Mouse (Mus musculus) liver, postnatal 0 days (tissue): ENCODE results near the gene Leo1. TPM values are rescaled to one million over a fixed set of nuclear protein-coding genes. Genes with fewer than 3 reads are reported as not detected.

ENCODE experiments used
- ATAC-seq: fragments of 200-750 bp; cut with Nextera tagmentation; 2 replicates; pipeline ENCODE4 v1.8.0; 2017; ENCODE audit warnings: mild to moderate bottlenecking, moderate library complexity
- DNase-seq: peaks from one replicate; pipeline ENCODE4 v3.0.0-alpha.2; 2016
- H3K27ac ChIP-seq: fragments of 300-500 bp; sonication (generic); 2 replicates; pipeline ENCODE4 v1.5.1; 2014; ENCODE audit warnings: antibody characterized with exemption, moderate library complexity, mild to moderate bottlenecking, low read depth
- H3K27me3 ChIP-seq: fragments of 300-500 bp; sonication (generic); 2 replicates; pipeline ENCODE4 v1.6.1; 2014; ENCODE audit warnings: low read length, control low read depth, mixed read lengths; ENCODE audit not compliant: insufficient read depth
- H3K36me3 ChIP-seq: fragments of 300-500 bp; sonication (generic); replicated peaks from 2 replicates; pipeline ENCODE4 v1.6.1; 2014; ENCODE audit warnings: mild to moderate bottlenecking, control low read depth, low read length, moderate library complexity, mixed read lengths; ENCODE audit not compliant: insufficient read depth
- H3K4me1 ChIP-seq: fragments of 300-500 bp; sonication (generic); 2 replicates; pipeline ENCODE4 v1.6.1; 2014; ENCODE audit warnings: antibody characterized with exemption, mild to moderate bottlenecking, control low read depth; ENCODE audit not compliant: insufficient read depth
- H3K4me2 ChIP-seq: fragments of 300-500 bp; sonication (generic); 2 replicates; pipeline ENCODE4 v1.6.1; 2014; ENCODE audit warnings: low read depth, mild to moderate bottlenecking, low read length, moderate library complexity, mixed read lengths
- H3K4me3 ChIP-seq: fragments of 300-500 bp; sonication (generic); 2 replicates; pipeline ENCODE4 v1.5.1; 2014; ENCODE audit warnings: low read depth, low read length
- H3K9ac ChIP-seq: fragments of 300-500 bp; sonication (generic); replicated peaks from 2 replicates; pipeline ENCODE4 v1.6.1; 2014; ENCODE audit warnings: mild to moderate bottlenecking, moderate library complexity
- H3K9me3 ChIP-seq: fragments of 300-500 bp; sonication (generic); 2 replicates; pipeline ENCODE4 v1.6.1; 2016; ENCODE audit warnings: mild to moderate bottlenecking, control low read depth, low read length, mixed read lengths
- CTCF ChIP-seq: sonication (generic); IDR thresholded peaks from 2 replicates; pipeline ENCODE4 v1.5.1; 2016; ENCODE audit warnings: antibody characterized with exemption, low read depth
- EP300 ChIP-seq: IDR thresholded peaks from 2 replicates; pipeline ENCODE4 v1.6.1; 2016; ENCODE audit warnings: antibody characterized with exemption, low read depth, mild to moderate bottlenecking
- WGBS: fragments of 180-500 bp; shearing (Covaris S2); extraction: QIAGEN DNeasy Blood & Tissue Kit; methylation state at CpG from one replicate; pipeline ENCODE4 v1.1.7; 2014; ENCODE audit not compliant: insufficient replicate concordance; 5-methylcytosine and 5-hydroxymethylcytosine counted together
- polyA plus RNA-seq: library from polyadenylated mRNA; unstranded; fragments of >200 nt; fragmentation: Nextera tagmentation; extraction: Ambion mirVana; gene quantifications from 2 replicates; pipeline ENCODE4 v1.2.1, GENCODE M21; 2015

The Leo1 gene
- polyA plus RNA-seq, 1 experiment from 2014 or later = 11.3 TPM

GRCm38 (mm10) chr9:75424358-75425150, 16.8 kb upstream of the Leo1 start:
- H3K27me3 ChIP-seq = no peaks in the 10 kb centered on the region
- no peak for TF ChIP-seq CTCF
- TF ChIP-seq EP300 = no peak
- no peak overlapping the region for H3K9ac ChIP-seq
- no peak overlapping the region for H3K4me2 ChIP-seq
- no peaks in the 10 kb centered on the region for H3K36me3 ChIP-seq
- H3K4me1 ChIP-seq = no peaks in the 10 kb centered on the region
- no peak overlapping the region for H3K4me3 ChIP-seq
- H3K27ac ChIP-seq = no peak overlapping the region
- no peak for ATAC-seq
- no peaks in the 10 kb centered on the region for H3K9me3 ChIP-seq
- WGBS = 69% methylated on average over 6 of the region's 6 CpGs
- DNase-seq = no peak

- ATAC-seq (peak; percentile 60), DNase-seq (peak; percentile 20)
- Histone ChIP-seq H3K4me3 (no peak overlapping the region), H3K27ac (no peak overlapping the region), H3K9me3 (no peaks in the 10 kb centered on the region), H3K27me3 (no peaks in the 10 kb centered on the region), H3K36me3 (no peaks in the 10 kb centered on the region), H3K4me2 (no peak overlapping the region), H3K9ac (no peak overlapping the region), H3K4me1 (no peaks in the 10 kb centered on the region)
- 70% methylated on average over 7 of the region's 7 CpGs for WGBS
- TF ChIP-seq EP300 (no peak), CTCF (0 out of 2 replicates have a peak, but pooled peaks have one; percentile 15)
Measured at GRCm38 (mm10) chr9:75425796-75426391, 15.4 kb upstream of the Leo1 start.

GRCm38 (mm10) chr9:75427366-75428273, 13.7 kb upstream of the Leo1 start:
- Histone ChIP-seq H3K4me1 (no peaks in the 10 kb centered on the region), H3K27me3 (no peaks in the 10 kb centered on the region), H3K4me3 (no peak overlapping the region), H3K36me3 (no peaks in the 10 kb centered on the region), H3K4me2 (no peak overlapping the region), H3K9ac (no peak overlapping the region), H3K27ac (no peak overlapping the region), H3K9me3 (no peaks in the 10 kb centered on the region)
- WGBS = 73% methylated on average over 9 of the region's 9 CpGs
- DNase-seq (no peak), ATAC-seq (no peak)
- TF ChIP-seq EP300 (no peak), CTCF (no peak)

GRCm38 (mm10) chr9:75428274-75428600, 13.1 kb upstream of the Leo1 start:
- no peak for DNase-seq
- no peak overlapping the region for H3K4me3 ChIP-seq
- no peak overlapping the region for H3K4me2 ChIP-seq
- no peak overlapping the region for H3K9ac ChIP-seq
- no peak overlapping the region for H3K27ac ChIP-seq
- TF ChIP-seq EP300 (no peak), CTCF (no peak)
- WGBS = 58% methylated on average over 2 of the region's 2 CpGs
- no peaks in the 10 kb centered on the region for H3K27me3 ChIP-seq
- no peaks in the 10 kb centered on the region for H3K9me3 ChIP-seq
- no peak for ATAC-seq
- H3K36me3 ChIP-seq = no peaks in the 10 kb centered on the region
- H3K4me1 ChIP-seq = no peaks in the 10 kb centered on the region

- TF ChIP-seq CTCF (no peak), EP300 (0 out of 2 replicates have a peak, but pooled peaks have one; percentile 22)
- H3K4me2 ChIP-seq = no peak overlapping the region
- DNase-seq (no peak), ATAC-seq (peak; percentile 32; the same call in 1 of the 2 replicates)
- H3K27me3 ChIP-seq = no peaks in the 10 kb centered on the region
- no peak overlapping the region for H3K9ac ChIP-seq
- no peak overlapping the region for H3K27ac ChIP-seq
- no peaks in the 10 kb centered on the region for H3K9me3 ChIP-seq
- H3K36me3 ChIP-seq = no peaks in the 10 kb centered on the region
- WGBS = 53% methylated on average over 2 of the region's 2 CpGs
- no peaks in the 10 kb centered on the region for H3K4me1 ChIP-seq
- H3K4me3 ChIP-seq = no peak overlapping the region
Measured at GRCm38 (mm10) chr9:75429040-75429439, 12.3 kb upstream of the Leo1 start.

- TF ChIP-seq CTCF = no peak
- TF ChIP-seq EP300 = no peak
- DNase-seq (no peak), ATAC-seq (no peak)
- no peaks in the 10 kb centered on the region for H3K9me3 ChIP-seq
- H3K4me1 ChIP-seq = no peaks in the 10 kb centered on the region
- no peak overlapping the region for H3K4me3 ChIP-seq
- no peak overlapping the region for H3K9ac ChIP-seq
- 63% methylated on average over 1 of the region's 1 CpGs for WGBS
- no peaks in the 10 kb centered on the region for H3K36me3 ChIP-seq
- H3K27me3 ChIP-seq = no peaks in the 10 kb centered on the region
- no peak overlapping the region for H3K27ac ChIP-seq
- H3K4me2 ChIP-seq = no peak overlapping the region
Measured at GRCm38 (mm10) chr9:75429657-75430056, 11.7 kb upstream of the Leo1 start.
